Mouse (Mus musculus): Measurements from ENCODE around the gene Chgb. TPM values are rescaled to one million over a fixed set of nuclear protein-coding genes. Genes with fewer than 3 reads are reported as not detected.

Chgb gene
- total RNA-seq, 2 experiments from 2014 or later = 285 to 291 TPM

GRCm38 (mm10) chr2:132753137-132753536 is 27.9 kb upstream of the Chgb start:
- no peak for DNase-seq (ENCODE audit: extremely low spot score in 1 of 2, low spot score in 2 of 2)
- intact Hi-C loops (cut with DNase I) = no loop called here
- no peak for TF ChIP-seq CTCF (IDR thresholded peaks at IDR 0.05)
- H3K27ac ChIP-seq = no peak overlapping the region
- no peak overlapping the region for H3K4me3 ChIP-seq

- Histone ChIP-seq H3K27ac (peak overlapping the region; percentile 78), H3K4me3 (no peak overlapping the region)
- peak; percentile 21 for TF ChIP-seq CTCF (IDR thresholded peaks at IDR 0.05)
- DNase-seq (ENCODE audit: extremely low spot score in 1 of 2, low spot score in 2 of 2) = peak; percentile 56 to 59
- intact Hi-C loops (cut with DNase I) = loop anchor here (1.0 to 5.0 kb wide), 2 partner anchors 22 to 41 kb away; no protein-coding TSS in a partner anchor
Measured at GRCm38 (mm10) chr2:132757911-132758310, 23.2 kb upstream of the Chgb start.

DNA sequence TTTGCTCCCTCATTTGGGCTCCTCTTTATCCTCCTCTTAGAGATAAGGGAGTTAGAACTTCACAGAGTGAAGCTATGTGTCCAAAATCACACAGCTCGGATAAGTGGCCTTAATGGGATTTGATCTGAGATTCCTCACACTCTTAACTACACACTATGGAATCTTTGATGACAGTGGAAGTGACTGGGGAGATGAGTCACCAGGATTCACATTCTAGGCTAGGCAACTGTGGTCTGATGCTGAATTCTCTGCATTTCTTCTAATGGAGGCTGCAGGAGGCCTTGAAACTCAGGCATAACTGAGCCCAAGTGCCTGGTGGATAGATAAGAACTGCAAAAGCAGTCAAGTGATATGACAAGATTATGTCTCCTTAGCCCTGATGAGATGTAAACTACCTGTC is 10.3 kb upstream of the Chgb start:
- TF ChIP-seq CTCF (IDR thresholded peaks at IDR 0.05) = no peak
- no peak overlapping the region for H3K27ac ChIP-seq
- no peak for DNase-seq (ENCODE audit: extremely low spot score in 1 of 2, low spot score in 2 of 2)
- H3K4me3 ChIP-seq = no peak overlapping the region
- intact Hi-C loops (cut with DNase I) = no loop called here

DNA sequence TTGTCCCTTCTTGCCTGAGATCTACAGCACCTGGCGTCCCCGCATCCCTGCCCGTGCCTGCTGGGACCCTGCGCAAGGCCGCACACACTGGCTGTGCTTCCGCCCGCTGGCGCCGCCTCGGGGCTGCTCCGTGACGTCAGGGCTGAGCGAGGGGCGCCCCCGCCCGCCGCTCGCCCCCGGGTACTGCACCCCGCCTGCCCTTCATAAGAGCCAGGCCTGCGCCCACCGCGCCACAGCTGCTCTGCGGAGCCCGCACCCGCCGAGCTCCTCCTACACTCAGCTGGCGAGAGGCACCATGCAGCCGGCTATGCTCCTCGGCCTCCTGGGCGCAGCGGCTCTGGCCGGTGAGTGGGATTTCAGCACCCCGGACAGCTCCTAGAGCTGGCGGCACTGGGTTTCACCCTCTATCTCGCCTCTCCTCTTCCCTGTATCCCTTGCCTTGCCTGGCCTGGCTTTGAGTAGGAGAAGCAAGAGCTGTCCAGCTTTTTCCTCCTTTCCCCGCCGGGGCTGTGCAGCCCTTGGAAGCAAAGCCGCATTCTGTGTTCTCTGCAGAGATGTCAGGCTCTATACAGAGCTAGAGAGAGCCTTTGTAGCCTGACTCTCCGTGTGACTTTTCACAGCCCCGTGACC is 476 bp downstream of the Chgb start:
- peak overlapping the region; percentile 92 for H3K27ac ChIP-seq
- DNase-seq (ENCODE audit: extremely low spot score in 1 of 2, low spot score in 2 of 2) = peak; percentile 85 to 90
- no peak; the same call in none of the 2 replicates for TF ChIP-seq CTCF (IDR thresholded peaks at IDR 0.05)
- intact Hi-C loops (cut with DNase I) = loop anchor here (2.0 to 10.0 kb wide), 5 partner anchors 39 to 269 kb away; no protein-coding TSS in a partner anchor
- peak overlapping the region; percentile 68 for H3K4me3 ChIP-seq

DNA sequence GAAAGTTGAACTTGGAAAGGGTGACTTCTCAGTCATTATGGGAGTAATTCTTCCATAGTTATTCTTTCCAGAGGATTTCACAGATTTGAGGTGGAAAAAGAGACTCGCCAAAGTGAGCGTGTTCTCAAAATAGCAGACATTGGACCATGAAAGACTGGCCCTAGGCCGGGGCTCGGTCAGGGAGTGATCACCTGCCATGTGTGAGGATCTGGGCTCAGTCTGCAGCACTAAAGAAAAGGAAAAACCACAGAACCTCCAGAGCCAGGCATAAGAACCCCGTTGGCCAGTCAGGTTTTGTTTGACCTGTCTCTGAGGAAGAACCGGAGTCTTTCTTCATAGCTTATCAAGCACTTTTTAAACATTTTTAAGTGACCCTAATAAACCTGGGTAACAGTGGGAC is 3.0 kb downstream of the Chgb start:
- DNase-seq (ENCODE audit: extremely low spot score in 1 of 2, low spot score in 2 of 2) = no peak
- intact Hi-C loops (cut with DNase I) = loop anchor here (5.0 to 10.0 kb wide), 3 partner anchors 42 to 209 kb away; no protein-coding TSS in a partner anchor
- no peak for TF ChIP-seq CTCF (IDR thresholded peaks at IDR 0.05)
- peak overlapping the region; percentile 4; the same call in 1 of the 2 replicates for H3K27ac ChIP-seq
- H3K4me3 ChIP-seq = peak overlapping the region; percentile 68

GRCm38 (mm10) chr2:132793441-132794203 is 12.5 kb downstream of the Chgb start:
- TF ChIP-seq CTCF (IDR thresholded peaks at IDR 0.05) = no peak
- intact Hi-C loops (cut with DNase I) = no loop called here
- no peak for DNase-seq (ENCODE audit: extremely low spot score in 1 of 2, low spot score in 2 of 2)
- H3K4me3 ChIP-seq = no peak overlapping the region
- H3K27ac ChIP-seq = no peak overlapping the region

- Histone ChIP-seq H3K27ac (no peak overlapping the region), H3K4me3 (no peak overlapping the region)
- intact Hi-C loops (cut with DNase I) = no loop called here
- TF ChIP-seq CTCF (IDR thresholded peaks at IDR 0.05) = no peak
- DNase-seq (ENCODE audit: extremely low spot score in 1 of 2, low spot score in 2 of 2) = no peak
Measured at GRCm38 (mm10) chr2:132794204-132794586, 13.1 kb downstream of the Chgb start.

- intact Hi-C loops (cut with DNase I) = no loop called here
- DNase-seq (ENCODE audit: extremely low spot score in 1 of 2, low spot score in 2 of 2) = no peak
- TF ChIP-seq CTCF (IDR thresholded peaks at IDR 0.05) = no peak
- Histone ChIP-seq H3K4me3 (no peak overlapping the region), H3K27ac (no peak overlapping the region)
Measured at GRCm38 (mm10) chr2:132802976-132803375, 21.9 kb downstream of the Chgb start.

DNA sequence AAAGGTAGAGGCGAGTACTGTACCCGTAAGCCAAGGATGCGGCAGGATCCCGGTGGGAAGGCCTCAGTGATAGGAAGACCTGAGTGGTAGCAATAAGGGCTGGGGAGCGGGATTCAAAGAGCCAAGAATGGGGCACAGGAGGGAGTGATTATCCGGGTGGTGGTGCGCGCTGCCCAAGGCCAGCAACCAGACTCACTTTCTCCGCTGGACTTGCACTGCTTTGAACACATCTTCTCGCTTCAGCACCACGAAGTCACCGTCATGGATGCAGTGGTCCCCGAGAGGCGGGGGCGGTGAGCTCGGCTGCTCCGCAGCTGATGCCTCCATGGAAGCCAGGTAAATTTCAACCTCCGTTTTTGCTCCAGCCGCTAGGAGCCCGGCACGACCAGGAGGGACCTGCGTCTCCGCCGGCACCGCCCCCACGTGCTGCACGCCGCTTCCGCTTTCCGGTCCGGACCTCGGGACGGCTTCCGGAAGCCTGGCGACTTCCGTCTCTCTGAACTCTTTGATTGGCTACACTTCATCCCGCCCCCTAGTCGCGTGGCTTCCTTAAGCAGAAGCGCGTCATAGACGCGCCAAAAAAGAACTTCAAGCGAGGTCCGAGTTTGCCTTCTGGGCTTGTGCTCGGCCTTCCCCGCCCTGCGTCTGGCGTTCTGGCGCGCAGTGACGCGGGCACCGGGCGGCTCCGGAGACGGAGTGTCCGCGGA is 34.7 kb downstream of the Chgb start, which contains the start of the genes Trmt6 and Mcm8:
Gene Trmt6, minus strand, starts transcription at position 448 of the 707 bp plus-strand sequence.
Gene Mcm8, plus strand, starts transcription at position 534 of the 707 bp plus-strand sequence.
- Histone ChIP-seq H3K4me3 (peak within 1 kb of the TSS; percentile 96), H3K27ac (peak within 1 kb of the TSS; percentile 80)
- intact Hi-C loops (cut with DNase I) = loop anchor here (5.0 kb wide), 1 partner anchor 298 kb away; no protein-coding TSS in a partner anchor
- peak; percentile 43 for TF ChIP-seq CTCF (IDR thresholded peaks at IDR 0.05)
- DNase-seq (ENCODE audit: extremely low spot score in 1 of 2, low spot score in 2 of 2) = peak; percentile 85 to 90

DNA sequence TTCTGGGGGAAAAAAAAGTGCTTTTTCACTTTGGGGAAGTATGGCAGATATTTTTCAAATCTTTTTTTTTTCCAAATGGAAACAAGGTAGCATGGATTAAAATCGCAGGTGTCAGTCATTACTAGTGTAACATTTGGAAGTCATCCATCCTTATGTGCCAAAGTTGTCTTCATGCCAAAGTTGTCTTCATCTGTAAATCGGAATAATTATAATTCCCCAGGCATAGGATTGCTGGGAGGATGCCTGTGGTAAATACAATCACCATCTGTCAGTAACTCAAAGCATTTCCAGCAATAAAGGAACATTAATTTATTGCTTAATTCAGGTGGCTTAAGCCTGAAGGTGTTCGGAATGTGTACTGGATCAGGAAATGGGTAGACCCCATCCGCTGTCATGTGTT is 60.0 kb downstream of the Chgb start:
- no peak overlapping the region for H3K27ac ChIP-seq
- no peak for TF ChIP-seq CTCF (IDR thresholded peaks at IDR 0.05)
- no peak overlapping the region for H3K4me3 ChIP-seq
- no peak for DNase-seq (ENCODE audit: extremely low spot score in 1 of 2, low spot score in 2 of 2)
- intact Hi-C loops (cut with DNase I) = no loop called here

Other genes with a start within 250 kb of the Chgb start
- gene Gpcpd1, start 193.5 kb upstream of the Chgb start, total RNA-seq (2021) = 10 to 100 TPM; 74.2 to 86.0 TPM
- 10 to 100 TPM in 1 of 2 experiments, 1 to 10 TPM in 1; 9.6 to 10.7 TPM for gene Shld1, start 94.3 kb upstream of the Chgb start, total RNA-seq (2021)
- 10 to 100 TPM; 26.4 to 33.2 TPM for gene Trmt6, start 34.8 kb downstream of the Chgb start, total RNA-seq (2021)
- 1 to 10 TPM; 4.3 to 4.6 TPM for gene Mcm8, start 34.9 kb downstream of the Chgb start, total RNA-seq (2021)
- gene Crls1, start 65.4 kb downstream of the Chgb start, total RNA-seq (2021) = 10 to 100 TPM; 26.3 to 27.4 TPM
- gene Lrrn4, start 99.6 kb downstream of the Chgb start, total RNA-seq (2021) = under 1 TPM; 0.23 to 0.27 TPM
- gene Fermt1, start 164.6 kb downstream of the Chgb start, total RNA-seq (2021) = under 1 TPM; 0.40 to 0.59 TPM

Data from left cerebral cortex, adult 2 months (tissue).